Mouse (Mus musculus) stomach, postnatal 0 days (tissue): ENCODE measurements around the gene Atp5h.

ENCODE experiments used
- CTCF ChIP-seq: IDR thresholded peaks from 2 replicates; pipeline ENCODE4 v1.5.1; 2016; ENCODE audit warnings: antibody characterized with exemption, low read depth, mild to moderate bottlenecking, moderate library complexity
- EP300 ChIP-seq: optimal IDR thresholded peaks from 2 replicates; pipeline ENCODE3; 2016; ENCODE audit warnings: antibody characterized with exemption

DNA sequence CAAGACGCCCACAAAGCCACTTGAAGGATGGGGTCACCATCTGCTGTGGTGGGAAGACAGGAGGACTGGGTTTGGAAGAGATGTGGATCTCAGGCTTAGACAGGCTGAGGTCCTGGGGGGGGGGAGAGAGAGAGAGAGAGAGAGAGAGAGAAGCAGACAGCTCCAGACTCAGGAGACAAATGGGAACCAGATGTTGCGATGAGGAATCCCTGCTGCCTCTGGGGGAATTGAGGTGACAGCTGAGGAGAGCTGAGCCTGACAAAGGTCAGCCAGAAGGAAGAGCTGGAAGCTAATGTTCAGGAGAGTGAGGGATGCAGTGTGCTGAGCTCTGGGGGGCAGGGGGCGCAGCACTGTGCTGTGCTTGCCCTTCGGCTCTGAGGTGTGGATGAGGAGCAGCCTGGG is 47.5 kb upstream of the Atp5h start:
- TF ChIP-seq CTCF (no peak), EP300 (no peak)
